Mouse (Mus musculus): Measurements from ENCODE around the gene Qtrt1.
A peak's percentile ranks its signal among the peaks of the same experiment; 100 is the strongest.
"Not testable (repeated sequence)": the region's sequence is repeated elsewhere in the genome, so short reads cannot be mapped to it uniquely, and the experiment has no call there.

Gene Qtrt1

DNA sequence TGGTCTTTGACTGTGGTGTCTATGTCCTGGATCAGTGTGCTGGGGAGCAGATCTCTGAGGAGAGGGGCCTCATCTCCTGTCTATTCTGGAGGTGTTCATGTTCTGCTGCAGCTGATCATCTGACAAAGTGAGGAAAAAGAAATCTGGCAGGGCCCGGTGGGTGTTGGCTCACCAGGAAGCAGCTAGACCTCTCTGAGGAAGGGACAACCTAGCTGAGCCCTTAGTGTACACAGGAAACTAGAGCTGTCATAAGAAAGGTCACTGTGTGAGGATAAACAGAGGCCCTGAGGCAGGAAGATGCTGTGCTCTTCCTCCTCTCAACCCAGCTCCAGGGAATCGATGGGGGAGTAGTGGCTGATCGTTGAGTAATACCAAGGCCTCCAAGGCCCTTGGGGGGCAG is 38.6 kb downstream of the Qtrt1 start:
- no peak for DNase-seq (ENCODE audit: low read depth, low spot score)

DNA sequence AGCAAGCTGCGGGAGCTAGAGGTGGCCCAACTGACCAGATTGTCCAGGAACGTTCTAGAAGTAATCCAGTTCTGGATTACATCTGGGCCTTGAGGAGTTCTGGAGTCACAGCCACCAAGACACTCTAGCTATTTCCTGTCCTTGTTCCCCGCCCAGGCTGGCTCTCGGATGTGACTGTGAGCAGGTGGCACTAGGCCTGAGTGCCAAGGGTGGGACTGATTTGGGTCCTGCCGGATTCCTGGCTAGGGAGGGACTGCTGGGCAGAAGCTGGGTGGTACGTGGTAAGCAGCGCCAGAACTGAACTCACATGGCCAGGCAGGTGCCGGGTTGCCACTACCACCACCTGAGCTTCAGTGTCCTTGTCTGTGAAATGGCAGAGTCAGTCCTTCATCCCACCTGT is 39.8 kb downstream of the Qtrt1 start:
- no peak for DNase-seq (ENCODE audit: low read depth, low spot score)

DNA sequence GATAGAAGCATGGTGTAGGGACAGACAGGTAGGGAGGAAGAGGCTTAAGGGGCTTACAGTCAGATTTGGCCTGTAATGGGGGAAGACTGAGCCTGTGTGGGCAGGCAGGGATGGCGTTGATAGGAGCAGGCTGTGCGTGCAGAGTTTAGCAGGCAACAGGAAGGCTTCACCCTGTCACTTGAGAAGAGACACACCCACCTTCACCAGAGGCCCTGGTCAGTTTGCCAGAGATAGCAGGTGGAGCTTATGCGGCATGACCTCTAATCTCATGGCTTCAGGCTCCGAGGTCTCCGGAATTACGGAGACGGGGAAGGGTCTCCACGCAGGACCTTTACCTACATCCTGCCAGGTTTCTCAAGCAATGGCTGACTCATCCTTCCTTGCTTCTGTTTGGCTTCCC is 40.2 kb downstream of the Qtrt1 start:
- no peak for DNase-seq (ENCODE audit: low read depth, low spot score)

DNA sequence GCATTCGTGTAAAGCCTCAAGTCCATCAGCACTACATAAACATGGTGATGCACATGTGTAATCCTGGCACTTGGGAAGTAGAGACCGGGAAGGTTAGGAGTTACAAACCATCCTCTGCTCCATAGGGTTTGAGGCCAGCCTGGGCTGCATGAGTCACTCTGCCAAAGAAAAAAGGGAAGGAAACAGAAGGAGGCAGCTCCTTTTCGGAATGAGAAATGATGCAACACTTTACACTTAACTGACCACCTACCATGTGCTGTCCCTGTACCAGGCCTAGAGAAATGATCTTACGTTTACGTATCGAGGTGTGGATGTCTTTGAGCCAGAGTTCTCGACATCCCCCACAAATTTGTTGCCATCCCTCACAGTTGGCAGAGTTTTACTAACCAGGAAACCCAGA is 41.4 kb downstream of the Qtrt1 start:
- no peak for DNase-seq (ENCODE audit: low read depth, low spot score)

DNA sequence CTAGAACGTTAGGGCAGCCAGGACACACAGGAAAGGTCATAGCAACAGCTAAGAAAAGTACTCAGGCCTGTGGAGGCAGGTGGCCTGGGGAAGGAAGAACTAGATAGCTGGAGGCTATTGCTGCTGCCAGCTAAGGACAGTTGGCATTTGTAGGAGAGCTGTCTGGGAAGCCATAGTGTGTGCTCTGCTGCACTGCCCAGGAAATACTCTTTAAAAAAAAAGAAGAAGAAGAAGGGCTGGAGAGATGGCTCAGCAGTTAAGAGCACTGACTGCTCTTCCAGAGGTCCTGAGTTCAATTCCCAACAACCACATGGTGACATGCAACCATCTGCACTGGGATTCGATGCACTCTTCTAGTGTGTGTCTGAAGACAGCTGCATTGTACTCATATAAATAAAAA is 41.8 kb downstream of the Qtrt1 start:
- DNase-seq (ENCODE audit: low read depth, low spot score): no peak

DNA sequence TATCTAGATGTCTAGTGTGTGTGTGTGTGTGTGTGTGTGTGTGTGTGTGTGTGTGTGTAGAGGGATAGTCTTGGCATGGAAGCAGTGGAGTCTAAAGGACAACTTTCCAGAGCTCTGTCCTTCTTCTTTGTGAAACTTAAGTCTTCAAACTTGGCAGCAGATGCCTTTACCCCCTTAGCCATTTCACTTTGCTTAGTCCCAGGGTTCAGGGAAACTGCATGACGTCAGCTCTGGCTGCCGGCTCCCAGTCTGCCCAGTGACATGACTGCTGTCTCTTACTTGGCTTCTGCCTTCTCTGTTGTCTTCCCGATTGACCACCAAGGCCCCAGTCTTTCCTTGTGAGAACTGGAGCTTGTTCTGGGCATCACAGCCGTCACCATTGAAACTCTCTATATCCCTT is 42.9 kb downstream of the Qtrt1 start:
- no peak for DNase-seq (ENCODE audit: low read depth, low spot score)

DNA sequence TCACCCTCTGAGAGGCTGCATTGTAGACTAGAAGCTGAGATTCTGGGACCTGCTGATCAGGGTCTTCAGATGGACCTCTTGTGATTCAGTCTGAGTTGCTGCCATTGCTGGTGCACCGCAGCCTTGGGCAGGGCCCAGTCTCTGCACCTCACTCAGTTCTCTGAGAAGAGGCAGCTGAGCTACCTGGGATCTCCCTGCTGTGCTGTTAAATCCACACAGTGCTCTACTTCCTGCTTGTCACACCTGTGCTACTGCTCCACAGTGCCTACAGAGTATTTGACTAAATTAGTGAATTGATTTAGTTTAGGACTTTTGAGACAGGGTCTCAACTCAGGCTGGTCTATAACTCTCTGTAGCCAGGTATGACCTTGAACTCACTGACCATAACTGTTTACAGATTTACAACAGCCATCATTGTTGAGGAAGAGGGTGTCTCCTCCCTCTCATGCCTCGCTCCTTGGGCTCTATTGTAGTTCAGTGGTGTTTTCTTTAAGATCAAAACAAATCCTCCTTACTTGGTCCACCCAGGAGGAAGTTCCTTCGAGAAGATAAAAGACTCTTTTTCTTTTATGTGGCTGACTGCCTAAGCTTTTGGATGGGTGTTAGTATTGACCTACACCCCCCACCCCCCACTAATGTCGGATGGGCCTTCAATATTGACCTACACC is 43.6 kb downstream of the Qtrt1 start:
- no peak for DNase-seq (ENCODE audit: low read depth, low spot score)

DNA sequence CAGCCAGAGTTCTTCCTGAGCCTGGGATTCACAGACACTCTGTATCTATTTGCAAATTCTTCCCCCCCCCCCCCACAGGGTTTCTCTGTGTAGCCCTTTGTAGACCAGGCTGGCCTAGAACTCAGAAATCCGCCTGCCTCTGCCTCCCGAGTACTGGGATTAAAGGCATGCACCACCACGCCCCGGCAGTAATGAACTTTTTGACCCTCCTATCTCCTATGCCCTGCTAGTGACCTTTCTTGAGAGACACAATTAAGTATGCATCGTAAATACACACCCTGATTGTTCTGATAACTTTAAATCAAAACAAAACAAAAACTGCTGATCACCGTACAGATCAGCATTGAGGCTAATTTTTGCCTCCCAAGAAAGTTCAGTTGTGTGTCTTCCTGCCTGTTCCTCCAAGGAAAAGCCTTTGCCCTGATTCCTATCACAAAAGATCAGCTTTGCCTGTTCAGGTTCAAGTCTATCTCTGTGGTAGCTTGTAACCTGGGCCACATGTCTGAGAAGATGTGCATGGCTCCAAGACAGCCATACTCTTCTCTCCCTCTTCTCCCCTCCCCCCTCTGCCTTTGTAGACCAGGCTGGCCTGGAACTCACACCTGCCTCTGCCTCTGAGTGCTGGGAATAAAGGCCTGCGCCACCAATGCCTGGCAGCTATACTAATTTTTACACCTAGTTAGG is 44.8 kb downstream of the Qtrt1 start:
- no peak for DNase-seq (ENCODE audit: low read depth, low spot score)

DNA sequence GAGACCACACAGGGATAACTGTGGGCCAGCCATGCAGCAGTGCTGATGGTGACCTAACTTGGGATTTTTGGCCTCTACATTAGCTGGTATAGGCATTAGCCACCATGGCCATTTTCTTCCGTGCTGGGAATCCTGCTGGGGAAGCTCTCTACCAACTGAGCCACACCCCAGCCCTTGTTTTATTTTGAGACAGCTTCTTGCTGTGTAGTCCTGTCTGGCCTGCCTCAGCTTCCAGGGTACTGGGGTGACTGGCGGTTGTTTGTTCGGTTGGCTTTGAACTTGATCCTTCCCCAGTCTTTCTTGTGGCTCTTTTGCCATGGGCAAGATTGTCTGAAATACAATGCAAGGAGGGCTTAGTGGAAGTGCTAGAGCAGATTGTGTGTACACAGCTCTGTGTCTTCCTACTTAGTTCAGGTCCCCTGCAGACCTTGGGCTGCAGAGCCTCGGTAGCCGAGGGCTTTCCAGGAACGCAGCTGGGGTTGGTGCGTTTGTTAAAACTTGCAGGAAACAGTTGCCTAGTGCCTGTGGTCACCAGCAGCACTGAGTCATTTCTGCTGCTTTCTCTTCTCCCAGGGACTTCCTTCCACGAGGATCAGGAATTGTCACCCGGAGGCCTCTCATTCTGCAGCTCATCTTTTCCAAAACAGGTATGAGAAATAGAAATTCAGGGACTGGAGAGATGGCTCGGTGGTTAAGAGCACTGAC is 45.4 kb downstream of the Qtrt1 start:
- no peak for DNase-seq (ENCODE audit: low read depth, low spot score)

DNA sequence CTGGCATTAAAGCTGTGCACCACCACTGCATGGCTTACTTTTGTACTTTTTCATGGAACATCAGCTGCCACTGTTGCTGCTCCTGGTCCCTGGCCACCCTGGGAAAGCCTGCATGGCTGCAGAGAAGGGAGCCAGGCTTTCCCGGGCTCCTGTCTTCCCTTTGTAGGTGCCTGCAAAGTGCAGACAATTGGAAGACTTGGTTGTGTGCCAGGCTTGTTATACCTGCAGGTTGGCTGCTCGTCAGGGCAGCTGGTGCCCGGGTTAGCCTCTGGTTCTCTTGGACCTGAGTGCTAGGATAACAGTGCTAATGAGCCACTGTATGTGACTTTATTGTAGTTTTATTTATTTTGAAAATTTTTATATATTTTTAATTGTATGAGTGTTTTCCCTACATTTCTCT is 47.2 kb downstream of the Qtrt1 start:
- no peak for DNase-seq (ENCODE audit: low read depth, low spot score)

DNA sequence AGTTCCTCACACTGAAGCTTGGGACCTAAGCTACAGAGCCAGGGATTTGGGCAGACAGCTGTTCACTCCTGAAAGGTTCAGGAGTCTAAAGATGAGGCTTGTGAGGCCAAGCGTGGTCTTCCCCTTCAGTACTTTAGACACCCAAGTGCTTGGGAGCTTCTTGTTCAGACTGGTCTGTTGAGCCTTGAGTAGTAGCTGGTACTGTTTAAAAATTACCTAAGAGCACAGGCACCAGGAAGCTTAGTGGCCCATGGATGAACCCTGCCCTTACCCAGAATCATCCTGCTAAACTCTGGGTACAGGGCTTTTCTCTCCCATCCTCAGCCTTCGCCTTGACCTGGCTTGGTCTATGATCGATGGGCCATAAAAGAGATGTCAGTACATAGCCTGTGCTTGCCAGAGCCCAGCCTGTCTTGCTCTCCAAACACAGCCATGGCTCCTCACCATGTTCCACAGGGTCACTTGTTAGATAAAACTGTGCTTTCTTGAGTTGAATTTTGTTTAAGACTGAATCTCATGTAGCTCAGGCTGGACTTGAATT is 48.8 kb downstream of the Qtrt1 start:
- no peak for DNase-seq (ENCODE audit: low read depth, low spot score)

DNA sequence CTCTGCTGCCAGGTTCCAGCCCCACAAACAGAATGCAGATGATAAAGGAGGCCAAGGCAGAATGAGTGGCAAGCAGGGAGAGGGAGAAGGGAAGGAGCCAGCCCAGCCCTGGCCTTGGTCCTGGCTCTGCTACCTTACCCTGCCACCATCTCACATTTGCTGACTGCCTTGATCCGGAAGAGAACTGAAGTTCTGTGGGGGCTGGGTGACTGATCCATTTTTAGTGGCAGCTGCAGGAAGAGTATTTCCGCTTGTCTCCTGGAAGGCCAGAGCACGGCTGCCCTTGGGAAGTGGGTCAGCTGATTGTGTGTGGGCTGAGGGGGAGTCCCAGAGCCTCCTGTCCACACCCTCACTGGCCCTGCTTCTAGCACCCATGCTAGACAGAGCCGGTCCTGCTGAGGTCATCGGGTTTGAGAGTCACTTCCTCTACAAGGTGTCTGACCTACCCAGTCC is 51.5 kb downstream of the Qtrt1 start:
- DNase-seq (ENCODE audit: low read depth, low spot score): peak; percentile 17

DNA sequence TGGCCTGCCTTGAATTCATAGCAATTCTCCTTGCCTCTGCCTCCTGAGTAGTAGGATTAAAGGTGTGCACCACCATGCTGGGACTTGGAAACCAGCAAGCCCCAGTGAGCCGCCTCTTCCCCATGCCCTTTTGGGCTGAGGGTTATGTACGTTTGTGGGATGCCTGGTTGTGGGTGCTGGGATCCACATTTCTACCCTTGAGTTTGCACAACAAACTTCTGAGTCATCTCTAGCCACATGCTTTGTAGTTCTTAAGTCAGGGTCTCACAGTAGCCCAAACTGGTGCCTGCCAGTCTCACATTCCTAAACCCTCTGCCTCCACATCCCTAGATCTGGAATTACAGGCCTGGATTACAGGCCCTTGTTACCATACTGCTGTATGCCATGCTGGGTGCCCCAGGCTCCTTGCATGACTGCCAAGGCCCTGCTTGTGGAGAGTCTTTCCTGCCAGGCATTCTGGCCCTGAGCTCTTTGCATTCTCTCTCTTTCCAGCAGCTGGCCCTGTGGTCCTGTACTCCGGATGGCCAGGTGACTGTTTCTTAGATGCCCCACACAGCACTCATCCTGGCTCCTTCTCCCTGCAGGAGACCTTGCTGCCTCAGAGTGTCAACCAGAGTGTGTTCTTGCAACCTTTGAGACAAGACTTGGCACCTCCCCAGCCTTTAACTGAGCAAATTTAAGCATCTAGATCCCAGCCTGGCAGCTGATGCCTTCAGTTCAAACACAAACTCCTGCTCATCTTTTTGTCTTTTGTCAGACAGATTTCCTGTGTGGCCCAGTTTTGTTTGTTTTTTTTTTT is 52.3 kb downstream of the Qtrt1 start:
- no peak for DNase-seq (ENCODE audit: low read depth, low spot score)

DNA sequence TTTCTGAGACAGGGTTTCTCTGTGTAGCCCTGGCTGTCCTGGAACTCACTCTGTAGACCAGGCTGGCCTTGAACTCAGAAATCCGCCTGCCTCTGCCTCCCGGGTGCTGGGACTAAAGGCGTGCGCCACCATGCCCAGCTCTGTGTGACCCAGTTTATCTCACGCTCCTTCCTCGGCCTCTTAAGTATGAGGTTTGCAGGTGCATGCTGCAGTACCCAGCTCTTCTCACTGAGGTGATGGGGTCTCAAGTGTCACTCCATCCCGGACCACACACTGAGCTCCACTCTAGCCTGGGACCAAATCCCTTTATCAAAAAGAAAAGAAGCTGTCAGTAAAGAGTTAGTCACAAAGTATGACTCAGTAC is 52.9 kb downstream of the Qtrt1 start:
- not testable (repeated sequence) for DNase-seq (ENCODE audit: low read depth, low spot score)

DNA sequence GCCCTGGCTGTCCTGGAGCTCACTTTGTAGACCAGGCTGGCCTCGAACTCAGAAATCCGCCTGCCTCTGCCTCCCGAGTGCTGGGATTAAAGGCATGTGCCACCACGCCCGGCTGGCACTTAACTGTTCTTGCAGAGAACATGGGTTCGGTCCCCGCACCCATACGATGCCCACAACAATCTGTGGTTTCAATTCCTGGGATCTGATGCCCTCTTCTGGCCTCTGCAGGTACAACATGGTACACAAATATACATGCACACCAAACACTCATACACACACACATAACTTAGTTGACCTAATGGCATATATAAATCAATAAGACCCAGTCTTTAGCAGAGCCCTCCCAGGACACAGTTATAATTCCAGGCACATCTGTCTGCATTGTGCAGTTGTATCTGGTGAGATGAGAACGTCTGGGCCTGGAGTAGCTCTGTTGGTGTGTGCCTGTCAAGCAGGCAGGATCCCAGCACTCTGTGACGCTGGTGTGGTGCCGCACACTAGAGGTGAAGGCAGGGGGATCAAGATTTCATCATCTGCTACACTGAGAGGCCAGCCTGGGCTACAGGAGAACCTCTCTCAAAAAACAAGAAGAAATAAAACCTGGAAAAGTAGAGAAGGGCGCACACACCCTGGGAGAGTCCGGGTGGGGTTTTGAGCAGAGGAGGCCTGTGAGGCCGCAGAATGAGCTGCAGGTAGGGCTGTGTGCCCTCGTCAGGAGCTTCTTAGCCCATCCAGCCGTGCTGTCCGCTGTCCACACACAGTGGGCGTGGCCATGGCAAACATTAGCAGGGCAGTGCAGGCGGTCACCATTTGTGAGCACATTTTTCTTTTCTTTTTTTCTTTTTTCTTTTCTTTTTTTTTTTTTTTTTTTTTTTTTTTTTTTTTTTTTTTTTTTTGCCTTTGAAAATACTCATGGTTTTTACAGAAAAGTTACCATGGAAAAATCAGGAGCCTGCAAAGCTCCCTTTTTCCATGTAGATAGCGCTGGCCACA is 57.7 kb downstream of the Qtrt1 start:
- no peak for DNase-seq (ENCODE audit: low read depth, low spot score)

Measured in retina, postnatal 7 days (tissue).